Mouse (Mus musculus): Measurements from ENCODE around the gene Slc8a1. TPM values are rescaled to one million over a fixed set of nuclear protein-coding genes. Genes with fewer than 3 reads are reported as not detected.

The Slc8a1 gene
- polyA plus RNA-seq, 1 experiment from 2014 or later, result 148 TPM

DNA sequence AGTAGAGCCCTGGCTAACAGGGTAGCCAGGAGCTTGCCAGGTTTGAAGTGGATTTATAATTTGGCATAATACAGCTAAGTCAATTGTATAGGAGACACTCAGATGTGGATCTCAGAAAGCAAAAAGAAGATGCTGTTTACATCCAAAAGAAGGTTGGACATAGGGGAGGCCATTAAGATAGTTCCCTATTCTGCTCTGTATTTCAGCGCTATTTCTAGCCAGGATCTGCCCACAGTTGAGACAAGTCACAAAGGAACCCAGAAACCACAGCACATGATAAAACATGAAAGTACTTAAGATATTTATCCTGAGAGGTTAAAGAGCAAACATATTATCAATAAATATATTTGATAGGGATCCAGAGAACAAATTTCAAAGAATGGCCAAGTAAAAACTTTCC lies 43.2 kb downstream of the Slc8a1 start:
- Histone ChIP-seq H3K27ac (ENCODE audit: low read depth, low read length) (no peak overlapping the region), H3K9ac (ENCODE audit: low read depth, low read length) (no peak overlapping the region), H3K36me3 (ENCODE audit: control insufficient read depth, insufficient read depth, low read length) (no peaks in the 10 kb centered on the region), H3K4me3 (ENCODE audit: low read depth, low read length) (no peak overlapping the region), H3K4me1 (ENCODE audit: control insufficient read depth, insufficient read depth, low read length) (0 out of 2 replicates have a peak, but pooled peaks cover 10% of the 10 kb centered on the region), H3K27me3 (ENCODE audit: control insufficient read depth, insufficient read depth, low read length) (no peaks in the 10 kb centered on the region), H3K9me3 (replicated peaks; ENCODE audit: control insufficient read depth, low read length) (no peaks in the 10 kb centered on the region), H3K4me2 (no peak overlapping the region)
- WGBS (ENCODE audit: insufficient replicate concordance), result 88% methylated on average over 1 of the region's 1 CpGs
- ATAC-seq (replicated peaks; ENCODE audit: insufficient number of reproducible peaks, low FRiP score, low TSS enrichment), result no peak

DNA sequence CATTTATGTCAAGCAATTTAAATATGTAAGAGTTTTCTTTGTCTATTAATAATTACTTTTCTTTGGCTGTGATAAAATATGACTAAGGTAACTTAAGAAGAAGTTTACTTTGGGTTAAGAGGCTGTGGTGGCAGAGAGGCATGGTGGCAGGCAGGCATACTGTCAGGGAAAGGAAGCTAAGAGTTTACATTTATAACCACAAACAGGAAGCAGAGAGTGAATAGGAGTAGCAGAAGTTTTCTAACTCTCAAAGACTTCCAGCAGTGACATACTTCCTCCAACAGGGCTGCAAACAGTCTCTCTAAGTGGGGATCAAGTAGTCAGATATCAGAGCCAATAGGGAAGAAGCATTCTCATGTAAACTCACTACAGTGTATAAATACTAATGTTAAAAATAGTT lies 58.6 kb downstream of the Slc8a1 start:
- H3K27ac ChIP-seq (ENCODE audit: low read depth, low read length), result no peak overlapping the region
- ATAC-seq (replicated peaks; ENCODE audit: insufficient number of reproducible peaks, low FRiP score, low TSS enrichment), result no peak

DNA sequence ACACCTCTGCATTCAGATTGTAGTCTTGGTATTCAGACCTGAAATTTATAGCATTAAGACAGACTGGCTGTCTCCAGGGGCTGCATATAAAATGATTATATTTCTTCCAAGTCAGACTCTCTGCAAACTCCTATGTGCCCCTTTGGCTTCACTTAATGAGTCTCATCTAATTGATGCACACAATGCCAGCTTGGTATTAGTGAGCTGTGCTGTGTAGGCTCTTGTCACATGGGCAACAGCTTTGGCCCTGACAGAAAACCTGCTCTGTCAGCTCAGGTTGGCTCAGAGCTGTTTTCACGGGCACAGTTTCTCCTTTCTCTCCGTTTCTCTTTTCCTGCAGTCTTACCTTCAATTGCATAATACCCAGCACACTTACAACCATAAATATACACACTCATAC lies 60.7 kb downstream of the Slc8a1 start:
- Histone ChIP-seq H3K9me3 (replicated peaks; ENCODE audit: control insufficient read depth, low read length) (no peaks in the 10 kb centered on the region), H3K27me3 (ENCODE audit: control insufficient read depth, insufficient read depth, low read length) (no peaks in the 10 kb centered on the region), H3K4me1 (ENCODE audit: control insufficient read depth, insufficient read depth, low read length) (peaks cover 21% of the 10 kb centered on the region), H3K4me3 (ENCODE audit: low read depth, low read length) (no peak overlapping the region), H3K36me3 (ENCODE audit: control insufficient read depth, insufficient read depth, low read length) (no peaks in the 10 kb centered on the region), H3K4me2 (no peak overlapping the region), H3K27ac (ENCODE audit: low read depth, low read length) (no peak overlapping the region), H3K9ac (ENCODE audit: low read depth, low read length) (no peak overlapping the region)
- 67% methylated on average over 2 of the region's 2 CpGs for whole genome bisulfite sequencing (ENCODE audit: insufficient replicate concordance)
- ATAC-seq (replicated peaks; ENCODE audit: insufficient number of reproducible peaks, low FRiP score, low TSS enrichment), result no peak; the same call in 1 of the 2 replicates

More for the DNA sequence above, 58.6 kb downstream of the Slc8a1 start:
- H3K9me3 ChIP-seq (replicated peaks; ENCODE audit: control insufficient read depth, low read length), result no peaks in the 10 kb centered on the region
- H3K4me3 ChIP-seq (ENCODE audit: low read depth, low read length), result no peak overlapping the region
- no peaks in the 10 kb centered on the region for H3K27me3 ChIP-seq (ENCODE audit: control insufficient read depth, insufficient read depth, low read length)
- H3K4me2 ChIP-seq, result no peak overlapping the region
- no peak overlapping the region for H3K9ac ChIP-seq (ENCODE audit: low read depth, low read length)
- H3K4me1 ChIP-seq (ENCODE audit: control insufficient read depth, insufficient read depth, low read length), result peaks cover 12% of the 10 kb centered on the region
- no peaks in the 10 kb centered on the region for H3K36me3 ChIP-seq (ENCODE audit: control insufficient read depth, insufficient read depth, low read length)

DNA sequence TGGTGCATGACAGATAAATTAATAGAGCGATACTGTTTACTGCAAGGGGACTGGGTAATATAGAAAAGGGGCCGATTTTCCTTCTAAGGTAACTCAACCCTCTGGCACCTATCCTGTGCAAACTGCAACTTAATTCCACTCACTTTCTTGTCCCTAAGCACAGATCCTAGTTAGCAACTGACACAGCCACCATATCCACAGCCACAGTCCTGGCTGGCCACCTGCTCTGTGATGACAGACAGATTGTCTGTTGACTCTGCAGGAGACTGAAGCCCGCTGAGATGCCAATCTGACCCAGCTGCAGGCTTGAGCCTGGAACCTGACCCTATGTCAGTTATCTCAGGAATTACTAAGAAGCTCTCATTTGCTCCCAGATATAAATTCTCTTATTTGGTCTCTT lies 62.0 kb downstream of the Slc8a1 start:
- Histone ChIP-seq H3K4me2 (no peak overlapping the region), H3K27me3 (ENCODE audit: control insufficient read depth, insufficient read depth, low read length) (peaks cover 8% of the 10 kb centered on the region), H3K9me3 (replicated peaks; ENCODE audit: control insufficient read depth, low read length) (no peaks in the 10 kb centered on the region), H3K36me3 (ENCODE audit: control insufficient read depth, insufficient read depth, low read length) (no peaks in the 10 kb centered on the region), H3K4me1 (ENCODE audit: control insufficient read depth, insufficient read depth, low read length) (peaks cover 29% of the 10 kb centered on the region), H3K9ac (ENCODE audit: low read depth, low read length) (no peak overlapping the region), H3K4me3 (ENCODE audit: low read depth, low read length) (no peak overlapping the region), H3K27ac (ENCODE audit: low read depth, low read length) (no peak overlapping the region)
- WGBS (ENCODE audit: insufficient replicate concordance), result 59% methylated on average over 3 of the region's 3 CpGs
- no peak for ATAC-seq (replicated peaks; ENCODE audit: insufficient number of reproducible peaks, low FRiP score, low TSS enrichment)

DNA sequence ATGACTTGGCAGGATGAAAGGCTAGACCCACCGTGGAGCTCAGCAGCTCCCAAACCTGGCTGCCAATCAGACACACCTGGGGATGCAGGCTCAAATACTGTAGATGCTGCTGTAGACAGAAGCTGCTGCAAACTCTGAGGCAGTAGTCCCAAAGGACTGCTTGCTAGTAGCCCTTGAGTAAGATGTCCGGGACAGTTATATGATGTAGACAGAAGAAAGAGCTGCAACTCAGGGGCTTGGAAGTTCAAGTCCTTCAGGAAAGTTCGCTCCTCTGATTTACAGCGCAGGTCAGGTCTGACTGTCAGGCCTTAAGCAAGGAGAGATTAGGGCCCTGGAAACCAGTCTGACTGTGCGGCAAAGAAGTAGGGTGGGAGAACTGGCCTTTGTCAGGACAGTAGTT lies 66.9 kb downstream of the Slc8a1 start:
- Histone ChIP-seq H3K4me1 (ENCODE audit: control insufficient read depth, insufficient read depth, low read length) (peaks cover 43% of the 10 kb centered on the region), H3K9me3 (replicated peaks; ENCODE audit: control insufficient read depth, low read length) (no peaks in the 10 kb centered on the region), H3K36me3 (ENCODE audit: control insufficient read depth, insufficient read depth, low read length) (no peaks in the 10 kb centered on the region), H3K9ac (ENCODE audit: low read depth, low read length) (peak overlapping the region; percentile 79), H3K4me2 (peak overlapping the region; percentile 86), H3K27me3 (ENCODE audit: control insufficient read depth, insufficient read depth, low read length) (peaks cover 10% of the 10 kb centered on the region), H3K27ac (ENCODE audit: low read depth, low read length) (peak overlapping the region; percentile 41; the same call in 1 of the 2 replicates), H3K4me3 (ENCODE audit: low read depth, low read length) (peak overlapping the region; percentile 57)
- 12% methylated on average over 5 of the region's 5 CpGs for WGBS (ENCODE audit: insufficient replicate concordance)
- no peak for ATAC-seq (replicated peaks; ENCODE audit: insufficient number of reproducible peaks, low FRiP score, low TSS enrichment)

DNA sequence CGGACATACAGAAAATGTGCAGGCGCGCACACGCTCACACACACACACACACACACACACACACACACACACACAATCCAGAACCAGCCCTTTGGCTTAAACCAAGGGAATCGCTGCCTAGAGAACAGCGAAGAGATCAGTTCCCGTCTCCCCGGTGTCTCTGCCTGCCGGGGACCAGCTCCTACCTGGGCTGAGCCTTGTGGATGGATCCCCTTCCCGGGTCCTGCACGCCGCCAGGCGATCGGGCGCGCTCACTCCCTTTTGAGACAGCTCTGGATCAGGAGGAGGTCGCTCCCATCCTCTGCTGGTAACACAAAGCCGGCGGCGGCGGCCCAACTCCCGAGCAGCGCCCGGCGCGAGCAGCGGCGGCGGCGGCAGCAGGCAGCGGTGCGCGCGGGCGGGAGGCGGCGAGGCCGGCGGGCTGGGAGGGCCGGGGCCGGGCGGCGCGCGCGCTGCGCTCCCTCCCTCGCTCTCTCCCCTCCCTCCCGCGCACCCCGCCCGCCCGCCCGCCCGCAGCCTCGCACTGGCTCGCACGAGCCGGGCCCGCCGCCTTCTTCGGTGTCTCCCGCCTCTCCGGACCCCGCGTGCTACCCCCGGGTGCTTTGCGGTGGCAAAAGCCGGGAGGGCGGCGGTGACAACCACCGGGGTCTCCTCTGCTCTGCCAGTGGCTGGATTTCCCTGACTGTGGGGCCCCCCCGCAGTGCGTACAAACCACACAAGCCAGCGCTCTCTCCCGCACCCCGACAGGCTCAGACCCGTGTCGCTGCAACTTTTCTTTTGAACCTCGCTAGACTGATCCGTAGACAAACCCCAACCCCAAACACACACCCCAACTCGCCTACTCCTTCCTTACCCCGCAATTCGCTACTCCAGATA lies 68.1 kb downstream of the Slc8a1 start:
- Histone ChIP-seq H3K4me1 (ENCODE audit: control insufficient read depth, insufficient read depth, low read length) (peaks cover 43% of the 10 kb centered on the region), H3K4me2 (peak overlapping the region; percentile 86), H3K27ac (ENCODE audit: low read depth, low read length) (peak overlapping the region; percentile 78), H3K9ac (ENCODE audit: low read depth, low read length) (peak overlapping the region; percentile 79), H3K9me3 (replicated peaks; ENCODE audit: control insufficient read depth, low read length) (no peaks in the 10 kb centered on the region), H3K27me3 (ENCODE audit: control insufficient read depth, insufficient read depth, low read length) (peaks cover 10% of the 10 kb centered on the region), H3K4me3 (ENCODE audit: low read depth, low read length) (peak overlapping the region; percentile 57), H3K36me3 (ENCODE audit: control insufficient read depth, insufficient read depth, low read length) (no peaks in the 10 kb centered on the region)
- peak; percentile 61 for ATAC-seq (replicated peaks; ENCODE audit: insufficient number of reproducible peaks, low FRiP score, low TSS enrichment)
- under 1% methylated on average over 54 of the region's 84 CpGs for WGBS (ENCODE audit: insufficient replicate concordance)

DNA sequence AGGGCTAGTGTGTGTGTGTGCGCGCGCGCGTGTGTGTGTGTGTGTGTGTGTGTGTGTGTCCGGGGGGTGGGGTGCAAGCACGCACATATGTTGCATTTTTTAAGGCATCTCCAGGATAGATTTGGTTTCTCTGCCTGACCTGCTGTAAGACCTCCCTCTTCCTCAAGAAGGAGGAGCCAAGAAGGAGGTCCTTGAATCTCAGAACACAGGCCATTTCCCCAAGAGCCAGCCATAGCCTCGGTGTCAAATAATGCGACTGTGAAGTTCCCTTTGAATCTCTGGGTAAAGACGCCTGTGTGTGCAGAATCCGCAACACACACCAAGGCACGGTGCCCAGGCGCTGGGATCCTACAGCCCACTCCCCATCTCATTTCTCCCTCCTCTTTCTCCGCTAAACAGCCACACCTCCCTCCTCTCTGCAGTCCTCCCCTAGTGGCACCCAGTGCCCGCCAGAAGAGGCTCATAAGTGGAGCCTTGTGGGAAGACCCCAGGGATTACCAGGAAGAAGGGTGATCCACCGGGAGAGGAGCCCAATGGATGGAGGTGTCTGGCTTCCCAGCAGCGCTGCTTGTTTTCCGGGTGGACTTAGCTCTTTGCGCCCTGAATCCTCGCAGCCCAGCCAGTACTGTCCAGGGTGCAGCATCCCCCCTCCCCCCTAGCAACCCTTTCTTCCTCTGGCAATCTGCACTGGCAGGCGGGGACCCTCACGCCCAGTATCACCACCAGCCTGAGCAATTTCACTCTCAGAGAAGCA lies 68.9 kb downstream of the Slc8a1 start:
- peaks cover 10% of the 10 kb centered on the region for H3K27me3 ChIP-seq (ENCODE audit: control insufficient read depth, insufficient read depth, low read length)
- ATAC-seq (replicated peaks; ENCODE audit: insufficient number of reproducible peaks, low FRiP score, low TSS enrichment), result peak; percentile 37
- H3K9ac ChIP-seq (ENCODE audit: low read depth, low read length), result peak overlapping the region; percentile 79
- H3K4me1 ChIP-seq (ENCODE audit: control insufficient read depth, insufficient read depth, low read length), result peaks cover 43% of the 10 kb centered on the region
- H3K36me3 ChIP-seq (ENCODE audit: control insufficient read depth, insufficient read depth, low read length), result no peaks in the 10 kb centered on the region
- no peaks in the 10 kb centered on the region for H3K9me3 ChIP-seq (replicated peaks; ENCODE audit: control insufficient read depth, low read length)
- WGBS (ENCODE audit: insufficient replicate concordance), result 3% methylated on average over 22 of the region's 22 CpGs
- peak overlapping the region; percentile 78 for H3K27ac ChIP-seq (ENCODE audit: low read depth, low read length)
- peak overlapping the region; percentile 57 for H3K4me3 ChIP-seq (ENCODE audit: low read depth, low read length)
- peak overlapping the region; percentile 86 for H3K4me2 ChIP-seq

DNA sequence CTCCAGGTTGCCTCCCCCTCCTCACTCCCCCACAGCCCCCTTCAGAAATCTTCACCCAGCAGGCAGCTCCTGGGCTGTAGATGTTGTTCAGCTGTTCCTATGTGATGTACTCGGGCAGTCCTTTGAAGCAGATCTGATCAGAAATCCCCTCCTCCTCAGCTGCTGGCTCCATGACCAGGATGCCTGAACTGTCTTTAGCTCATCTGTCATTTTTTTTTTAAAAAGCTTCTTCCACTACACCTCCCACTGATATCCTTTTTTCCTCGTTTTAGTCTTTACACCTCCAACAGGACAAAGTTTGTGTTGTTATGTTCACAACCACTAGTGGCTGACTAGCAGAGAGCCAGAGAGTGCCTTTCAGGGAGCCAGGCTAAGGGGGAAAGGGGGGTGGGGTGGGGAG lies 69.7 kb downstream of the Slc8a1 start:
- Histone ChIP-seq H3K9me3 (replicated peaks; ENCODE audit: control insufficient read depth, low read length) (no peaks in the 10 kb centered on the region), H3K27ac (ENCODE audit: low read depth, low read length) (no peak overlapping the region), H3K4me1 (ENCODE audit: control insufficient read depth, insufficient read depth, low read length) (peaks cover 46% of the 10 kb centered on the region), H3K27me3 (ENCODE audit: control insufficient read depth, insufficient read depth, low read length) (peaks cover 10% of the 10 kb centered on the region), H3K4me2 (peak overlapping the region; percentile 86), H3K4me3 (ENCODE audit: low read depth, low read length) (peak overlapping the region; percentile 57), H3K9ac (ENCODE audit: low read depth, low read length) (no peak overlapping the region), H3K36me3 (ENCODE audit: control insufficient read depth, insufficient read depth, low read length) (no peaks in the 10 kb centered on the region)
- ATAC-seq (replicated peaks; ENCODE audit: insufficient number of reproducible peaks, low FRiP score, low TSS enrichment), result no peak
- WGBS (ENCODE audit: insufficient replicate concordance), result 2% methylated on average over 2 of the region's 2 CpGs

Data from heart, embryonic 11.5 days (tissue).